ENCODE assay signal across 39 mouse cellular contexts in the genomic region with DNA sequence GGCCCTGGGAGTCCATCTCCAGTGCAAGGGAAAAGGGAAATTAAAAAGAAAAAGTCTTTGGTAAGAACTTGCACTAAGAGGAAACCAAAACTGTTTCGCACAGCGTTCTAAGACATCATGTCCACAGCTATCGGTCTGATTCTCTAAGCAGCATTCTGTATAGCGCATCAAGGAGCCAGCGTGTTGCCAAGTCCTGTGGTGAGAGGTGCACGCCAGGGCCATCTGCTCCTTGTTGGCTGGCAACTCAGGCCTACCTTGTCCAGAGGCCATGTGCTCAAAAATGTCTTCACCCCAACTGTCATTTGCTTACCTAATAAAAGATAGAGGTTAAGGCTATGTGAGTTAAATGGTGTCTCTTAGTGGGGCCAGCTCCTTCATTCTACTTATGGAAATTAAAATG. TPM values are rescaled to one million over a fixed set of nuclear protein-coding genes. Genes with fewer than 3 reads are reported as not detected.
DNase-seq lines count a peak whose midpoint lies in the region; ATAC-seq and TF ChIP-seq lines count a peak whose summit lies in the region.
"Had no signal": no experiment of that assay in that cellular context is flagged by ENCODE, and none has a peak within 500 bp of the region (broad histone marks: within the 10 kb centered on the region; RNA-seq: fewer than 3 reads in every experiment).

No protein-coding gene starts in this region.

- H3K4me2 ChIP-seq in hindbrain, postnatal 0 days (ENCODE audit: low read depth, low read length): no peak overlapping the region
- no peak overlapping the region for H3K4me2 ChIP-seq in hindbrain, embryonic 16.5 days (ENCODE audit: low read length)
- no peak overlapping the region for H3K4me2 ChIP-seq in intestine, postnatal 0 days (replicated peaks; ENCODE audit: low read depth)
- H3K4me2 ChIP-seq: embryonic facial prominence, embryonic 12.5 days; heart, embryonic 13.5 days; hindbrain, embryonic 15.5 days; midbrain, embryonic 12.5 days had no signal

- no peak for TF ChIP-seq CTCF in hindbrain, postnatal 0 days (IDR thresholded peaks at IDR 0.05; ENCODE audit: low read depth)
- no peak for TF ChIP-seq CTCF in intestine, postnatal 0 days (IDR thresholded peaks at IDR 0.05; ENCODE audit: low read depth)

- DNase-seq in hindbrain, postnatal 0 days (ENCODE audit: low spot score): peak; percentile 71
- peak; percentile 98 for DNase-seq in cerebellum, adult 11-12 months
- DNase-seq in cerebellum, adult 9-11 months: peak; percentile 98
- no peak for DNase-seq in frontal cortex, postnatal 14 days (ENCODE audit: low spot score in 2 of 2)
- no peak for DNase-seq in urinary bladder, postnatal 10 days (ENCODE audit: low spot score)
- DNase-seq: adrenal gland, adult 2 months; adrenal gland, postnatal 36 days; embryo, embryonic 11 days; gastrocnemius, adult 2 months; gastrocnemius, postnatal 36 days; heart, adult 2 months; heart, postnatal 10 days; kidney, adult 9 months; kidney, postnatal 10 days; layer of hippocampus, postnatal 36 days; liver; lung, adult 2 months; lung, postnatal 14 days; thymus, postnatal 4 days had no signal

- H3K27me3 ChIP-seq in hindbrain, postnatal 0 days (ENCODE audit: insufficient read depth, low read length): no peaks in the 10 kb centered on the region
- no peaks in the 10 kb centered on the region for H3K27me3 ChIP-seq in hindbrain, embryonic 16.5 days (replicated peaks; ENCODE audit: control insufficient read depth, insufficient read depth, low read length)
- H3K27me3 ChIP-seq in intestine, postnatal 0 days (replicated peaks; ENCODE audit: control insufficient read depth, insufficient read depth, low read length): no peaks in the 10 kb centered on the region
- H3K27me3 ChIP-seq: CH12.LX; embryonic facial prominence, embryonic 12.5 days; heart, embryonic 13.5 days; hindbrain, embryonic 15.5 days; midbrain, embryonic 12.5 days had no signal

- H3K9ac ChIP-seq in hindbrain, postnatal 0 days (replicated peaks; ENCODE audit: low read length): no peak overlapping the region
- no peak overlapping the region for H3K9ac ChIP-seq in hindbrain, embryonic 16.5 days (ENCODE audit: low read depth, low read length)
- no peak overlapping the region for H3K9ac ChIP-seq in intestine, postnatal 0 days (ENCODE audit: low read depth, low read length)
- H3K9ac ChIP-seq: embryonic facial prominence, embryonic 12.5 days; heart, embryonic 13.5 days; hindbrain, embryonic 15.5 days; liver, embryonic 14.5 days; midbrain, embryonic 12.5 days had no signal

- peaks cover 17% of the 10 kb centered on the region; the same call in 1 of the 2 replicates for H3K36me3 ChIP-seq in hindbrain, postnatal 0 days (ENCODE audit: insufficient read depth, low read length)
- peaks cover 6% of the 10 kb centered on the region for H3K36me3 ChIP-seq in hindbrain, embryonic 16.5 days (ENCODE audit: control insufficient read depth, insufficient read depth, low read length)
- peaks cover 23% of the 10 kb centered on the region; the same call in 1 of the 2 replicates for H3K36me3 ChIP-seq in intestine, postnatal 0 days (ENCODE audit: control insufficient read depth, insufficient read depth)

- no peaks in the 10 kb centered on the region for H3K9me3 ChIP-seq in hindbrain, postnatal 0 days (ENCODE audit: low read length)
- no peaks in the 10 kb centered on the region for H3K9me3 ChIP-seq in hindbrain, embryonic 16.5 days (ENCODE audit: control insufficient read depth, low read length)
- no peaks in the 10 kb centered on the region for H3K9me3 ChIP-seq in intestine, postnatal 0 days (ENCODE audit: control insufficient read depth)
- H3K9me3 ChIP-seq: embryonic facial prominence, embryonic 12.5 days; heart, embryonic 13.5 days; hindbrain, embryonic 15.5 days; midbrain, embryonic 12.5 days had no signal

- WGBS in hindbrain, postnatal 0 days: 66% methylated on average over 6 of the region's 6 CpGs
- 75% methylated on average over 6 of the region's 6 CpGs for WGBS in hindbrain, embryonic 16.5 days
- WGBS in intestine, postnatal 0 days: 94% methylated on average over 6 of the region's 6 CpGs

- H3K27ac ChIP-seq in hindbrain, postnatal 0 days: no peak overlapping the region
- H3K27ac ChIP-seq in hindbrain, embryonic 16.5 days (ENCODE audit: low read depth, low read length): no peak overlapping the region
- H3K27ac ChIP-seq in intestine, postnatal 0 days (ENCODE audit: low read depth, low read length): no peak overlapping the region
- H3K27ac ChIP-seq: embryonic facial prominence, embryonic 12.5 days; gastrocnemius, adult 2 months; heart, adult 2 months; heart, embryonic 13.5 days; hindbrain, embryonic 15.5 days; liver, embryonic 14.5 days; midbrain, embryonic 12.5 days had no signal

- H3K4me3 ChIP-seq in hindbrain, postnatal 0 days (ENCODE audit: low read length): no peak overlapping the region
- no peak overlapping the region for H3K4me3 ChIP-seq in hindbrain, embryonic 16.5 days (ENCODE audit: low read length)
- H3K4me3 ChIP-seq in intestine, postnatal 0 days (ENCODE audit: low read depth, low read length): no peak overlapping the region
- H3K4me3 ChIP-seq: embryonic facial prominence, embryonic 12.5 days; gastrocnemius, adult 2 months; heart, adult 2 months; heart, embryonic 13.5 days; hindbrain, embryonic 15.5 days; midbrain, embryonic 12.5 days had no signal

- 0 out of 2 replicates have a peak, but pooled peaks cover 9% of the 10 kb centered on the region for H3K4me1 ChIP-seq in hindbrain, postnatal 0 days (ENCODE audit: insufficient read depth, low read length)
- no peaks in the 10 kb centered on the region; the same call in 1 of the 2 replicates for H3K4me1 ChIP-seq in hindbrain, embryonic 16.5 days (ENCODE audit: control insufficient read depth, insufficient read depth, low read depth, low read length)
- H3K4me1 ChIP-seq in intestine, postnatal 0 days (replicated peaks; ENCODE audit: control insufficient read depth, insufficient read depth, low read length): no peaks in the 10 kb centered on the region
- H3K4me1 ChIP-seq: embryonic facial prominence, embryonic 12.5 days; hindbrain, embryonic 15.5 days; midbrain, embryonic 12.5 days had no signal

- ATAC-seq in hindbrain, postnatal 0 days: no peak
- ATAC-seq in hindbrain, embryonic 16.5 days: no peak
- ATAC-seq in intestine, postnatal 0 days: no peak
- ATAC-seq: activated CD4-positive, CD25-positive, alpha-beta regulatory T cell, adult 4 months; forebrain, embryonic 14.5 days; intestine, embryonic 16.5 days had no signal

RNA-seq across cellular contexts. Expression of gene Amn, which starts 29.0 kb away (rescaled TPM):
- 82.6 and 133 TPM in 2 replicates for total RNA-seq in hindbrain, postnatal 0 days (2014; rRNA removed)
- 97.6 and 106 TPM in 2 replicates for polyA plus RNA-seq in hindbrain, postnatal 0 days (2015; fragmentation: Nextera tagmentation; extraction: Ambion mirVana)
- 39.0 and 59.0 TPM in 2 replicates for polyA plus RNA-seq in hindbrain, embryonic 16.5 days (2015; fragmentation: Nextera tagmentation; extraction: Ambion mirVana)
- 528 and 608 TPM in 2 replicates for polyA plus RNA-seq in intestine, postnatal 0 days (2015; fragmentation: Nextera tagmentation; extraction: Ambion mirVana)
- total RNA-seq: adrenal gland, adult 2 months; adrenal gland, postnatal 36 days; gastrocnemius, adult 2 months; gastrocnemius, postnatal 36 days; heart, adult 2 months; heart, postnatal 10 days; hematopoietic stem cell, adult 5-6 weeks; monocyte, adult 5-6 weeks had no signal
- polyA plus RNA-seq: activated CD4-positive, CD25-positive, alpha-beta regulatory T cell, adult 4 months; heart, adult 2 months had no signal

RNA-seq across cellular contexts. Expression of gene 4930595D18Rik, which starts 57.6 kb away (rescaled TPM):
- not detected in 2 replicates for total RNA-seq in hindbrain, postnatal 0 days (2014; rRNA removed)
- polyA plus RNA-seq in hindbrain, postnatal 0 days (2015; fragmentation: Nextera tagmentation; extraction: Ambion mirVana): not detected in 2 replicates
- 0.19 TPM in 1 of 2 replicates, not detected in the other for polyA plus RNA-seq in hindbrain, embryonic 16.5 days (2015; fragmentation: Nextera tagmentation; extraction: Ambion mirVana)
- not detected in 2 replicates for polyA plus RNA-seq in intestine, postnatal 0 days (2015; fragmentation: Nextera tagmentation; extraction: Ambion mirVana)
- total RNA-seq: adrenal gland, adult 2 months; adrenal gland, postnatal 36 days; CH12.LX; ES-E14; gastrocnemius, postnatal 36 days; heart, adult 2 months; heart, postnatal 10 days; hematopoietic stem cell, adult 5-6 weeks; layer of hippocampus, postnatal 36 days; megakaryocyte, adult 5-6 weeks; monocyte, adult 5-6 weeks had no signal
- polyA plus RNA-seq: adrenal gland, adult 2 months; C2C12; embryonic facial prominence, embryonic 12.5 days; forebrain, embryonic 14.5 days; frontal cortex, adult 2 months; heart, adult 2 months; heart, embryonic 13.5 days; hindbrain, embryonic 15.5 days; intestine, embryonic 16.5 days; large intestine, adult 2 months; limb, embryonic 11.5 days; liver, embryonic 14.5 days; lung, adult 2 months; midbrain, embryonic 12.5 days; neural tube, embryonic 14.5 days had no signal

Comparison
In these comparisons a context has a peak if more than half of its experiments do, and no peak if none do; other contexts are left out.
1. DNase-seq: peak in hindbrain, postnatal 0 days (single experiment), cerebellum, adult 11-12 months (single experiment) and cerebellum, adult 9-11 months (single experiment); none in frontal cortex, postnatal 14 days (0 of 2) and urinary bladder, postnatal 10 days (single experiment).